Mouse (Mus musculus) myocyte (in vitro differentiated cells): Measurements from ENCODE around the gene Isx. TPM values are rescaled to one million over a fixed set of nuclear protein-coding genes. Genes with fewer than 3 reads are reported as not detected.

Experiments
- H3K27me3 ChIP-seq: one replicate; pipeline ENCODE4 v1.6.1; 2011; ENCODE audit not compliant: control insufficient read depth, insufficient read depth, insufficient read length
- H3K36me3 ChIP-seq: one replicate; pipeline ENCODE4 v1.6.1; 2011; ENCODE audit not compliant: control insufficient read depth, insufficient read depth
- H3K4me2 ChIP-seq: one replicate; pipeline ENCODE4 v1.6.1; 2011; ENCODE audit warnings: low read depth, control low read depth
- H3K4me3 ChIP-seq: one replicate; pipeline ENCODE4 v1.5.1; 2011; ENCODE audit warnings: mild to moderate bottlenecking, control low read depth, moderate library complexity
- H3K79me2 ChIP-seq: one replicate; pipeline ENCODE4 v1.6.1; 2011; ENCODE audit not compliant: control insufficient read depth, insufficient read depth
- H3ac ChIP-seq: one replicate; pipeline ENCODE4 v1.6.1; 2011; ENCODE audit not compliant: control insufficient read depth, insufficient read length
- CEBPB ChIP-seq: IDR thresholded peaks from 2 replicates; pipeline ENCODE4 v1.6.1; 2011; ENCODE audit warnings: mild to moderate bottlenecking, moderate library complexity; ENCODE audit not compliant: poor library complexity, insufficient read depth, severe bottlenecking
- E2F4 ChIP-seq: IDR thresholded peaks from one replicate; pipeline ENCODE4 v1.6.1; 2011; ENCODE audit warnings: mild to moderate bottlenecking, control low read depth, moderate library complexity; ENCODE audit not compliant: insufficient read depth
- MAX ChIP-seq: IDR thresholded peaks from one replicate; pipeline ENCODE4 v1.6.1; 2011; ENCODE audit warnings: low read depth, mild to moderate bottlenecking, control low read depth
- MYOD1 ChIP-seq, 3 experiments: IDR thresholded peaks; one replicate each; pipeline ENCODE4 v1.6.1; 2011; ENCODE audit warnings: control low read depth in 2 of 3, low read depth in 2 of 3, mild to moderate bottlenecking in 2 of 3, moderate library complexity in 1 of 3; ENCODE audit not compliant: insufficient read length in 2 of 3, control insufficient read depth in 1 of 3
- MYOG ChIP-seq, 3 experiments: IDR thresholded peaks; one replicate each; pipeline ENCODE4 v1.6.1; 2011; ENCODE audit warnings: control low read depth in 2 of 3, low read depth in 2 of 3, mild to moderate bottlenecking in 2 of 3; ENCODE audit not compliant: insufficient read length in 2 of 3, control insufficient read depth in 1 of 3, insufficient read depth in 1 of 3
- POLR2A ChIP-seq: IDR thresholded peaks from one replicate; pipeline ENCODE4 v1.6.1; 2011; ENCODE audit warnings: low read depth, mild to moderate bottlenecking, control low read depth, moderate library complexity; ENCODE audit not compliant: insufficient read length
- REST ChIP-seq: IDR thresholded peaks from one replicate; pipeline ENCODE4 v1.6.1; 2011; ENCODE audit warnings: mild to moderate bottlenecking, control low read depth, moderate library complexity; ENCODE audit not compliant: insufficient read depth, insufficient read length
- TCF12 ChIP-seq: IDR thresholded peaks from one replicate; pipeline ENCODE4 v1.6.1; 2011; ENCODE audit warnings: mild to moderate bottlenecking, control low read depth; ENCODE audit not compliant: poor library complexity, insufficient read depth, severe bottlenecking
- TCF3 ChIP-seq: IDR thresholded peaks from one replicate; pipeline ENCODE4 v1.6.1; 2011; ENCODE audit warnings: low read depth, control low read depth; ENCODE audit not compliant: insufficient read length
- USF1 ChIP-seq: IDR thresholded peaks from one replicate; pipeline ENCODE4 v1.6.1; 2011; ENCODE audit warnings: low read depth, mild to moderate bottlenecking, control low read depth, moderate library complexity
- polyA plus RNA-seq: library from polyadenylated mRNA; unstranded; fragments of >200 nt; fragmentation: generic; extraction: Trizol; gene quantifications from one replicate; pipeline ENCODE4 v1.2.1, GENCODE M21; 2012; ENCODE audit warnings: missing spikeins

The Isx gene
- polyA plus RNA-seq, 1 experiment: 0.05 TPM

- H3K79me2 ChIP-seq: no peaks in the 10 kb centered on the region
- no peak overlapping the region for H3K4me3 ChIP-seq
- no peak overlapping the region for H3K4me2 ChIP-seq
- peaks cover 4% of the 10 kb centered on the region for H3K27me3 ChIP-seq
- no peak overlapping the region for H3ac ChIP-seq
- no peak for TF ChIP-seq TCF3
- no peak for TF ChIP-seq TCF12
- TF ChIP-seq CEBPB: no peak
- no peak for TF ChIP-seq MYOG (IDR thresholded peaks at IDR 0.05; ENCODE audit: control insufficient read depth in 1 of 3, insufficient read depth in 1 of 3, insufficient read length in 2 of 3, low read depth in 2 of 3)
- no peak for TF ChIP-seq REST
- TF ChIP-seq USF1: no peak
- TF ChIP-seq POLR2A: no peak
- TF ChIP-seq MAX: no peak
- H3K36me3 ChIP-seq: no peaks in the 10 kb centered on the region
These were observed 63.7 kb downstream of the Isx start for GRCm38 (mm10) chr8:74936656-74937055.

DNA sequence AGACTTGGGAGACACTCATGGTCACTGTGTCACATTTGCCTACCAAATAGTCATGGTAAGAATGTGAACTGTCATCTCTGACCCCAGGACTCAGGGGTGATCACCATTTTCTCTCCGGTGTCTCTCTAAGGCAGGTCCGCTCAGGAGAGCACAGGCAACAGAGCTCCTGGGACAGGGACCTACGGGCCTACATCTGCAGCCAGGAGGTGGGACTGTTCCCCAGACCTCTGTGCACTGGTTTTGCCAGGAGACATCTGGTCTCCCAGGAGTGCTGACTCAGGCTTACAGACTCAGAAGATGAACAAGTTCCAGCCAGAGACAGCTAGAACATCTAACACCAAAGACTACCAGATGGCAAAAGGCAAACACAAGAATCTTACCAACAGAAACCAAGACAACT, 69.1 kb downstream of the Isx start:
- Histone ChIP-seq H3ac (no peak overlapping the region), H3K27me3 (no peaks in the 10 kb centered on the region), H3K4me2 (no peak overlapping the region), H3K36me3 (no peaks in the 10 kb centered on the region), H3K79me2 (no peaks in the 10 kb centered on the region), H3K4me3 (no peak overlapping the region)
- no peak for TF ChIP-seq USF1
- no peak for TF ChIP-seq MYOG (IDR thresholded peaks at IDR 0.05; ENCODE audit: control insufficient read depth in 1 of 3, insufficient read depth in 1 of 3, insufficient read length in 2 of 3, low read depth in 2 of 3)
- no peak for TF ChIP-seq TCF3
- no peak for TF ChIP-seq TCF12
- no peak for TF ChIP-seq MAX
- no peak for TF ChIP-seq CEBPB
- no peak for TF ChIP-seq E2F4
- no peak for TF ChIP-seq POLR2A
- TF ChIP-seq MYOD1 (IDR thresholded peaks at IDR 0.05; ENCODE audit: control insufficient read depth in 1 of 3, insufficient read length in 2 of 3, low read depth in 2 of 3): no peak
- TF ChIP-seq REST: no peak

Other genes with a start within 250 kb of the Isx start
- gene Hmgxb4, start 120.2 kb downstream of the Isx start, polyA plus RNA-seq: 9.1 TPM
- 84.2 TPM for gene Tom1, start 160.5 kb downstream of the Isx start, polyA plus RNA-seq
- 89.7 TPM for gene Hmox1, start 220.4 kb downstream of the Isx start, polyA plus RNA-seq
- gene Mcm5, start 236.4 kb downstream of the Isx start, polyA plus RNA-seq: 32.3 TPM